Mouse (Mus musculus): ENCODE measurements around the gene Ppm1j.

GRCm38 (mm10) chr3:104770035-104770434 lies 10.8 kb upstream of the Ppm1j start:
- TF ChIP-seq GATA1 (IDR thresholded peaks at IDR 0.05; ENCODE audit: borderline replicate concordance, low read length): no peak
- TF ChIP-seq FLI1 (IDR thresholded peaks at IDR 0.05; ENCODE audit: low read length): no peak

Measured in megakaryocyte, embryonic 14.5 days (primary cell).